Mouse (Mus musculus): ENCODE measurements around the gene Leprot. TPM values are rescaled to one million over a fixed set of nuclear protein-coding genes. Genes with fewer than 3 reads are reported as not detected.

Leprot gene
- polyA plus RNA-seq, 1 experiment from 2014 or later = 110 TPM

DNA sequence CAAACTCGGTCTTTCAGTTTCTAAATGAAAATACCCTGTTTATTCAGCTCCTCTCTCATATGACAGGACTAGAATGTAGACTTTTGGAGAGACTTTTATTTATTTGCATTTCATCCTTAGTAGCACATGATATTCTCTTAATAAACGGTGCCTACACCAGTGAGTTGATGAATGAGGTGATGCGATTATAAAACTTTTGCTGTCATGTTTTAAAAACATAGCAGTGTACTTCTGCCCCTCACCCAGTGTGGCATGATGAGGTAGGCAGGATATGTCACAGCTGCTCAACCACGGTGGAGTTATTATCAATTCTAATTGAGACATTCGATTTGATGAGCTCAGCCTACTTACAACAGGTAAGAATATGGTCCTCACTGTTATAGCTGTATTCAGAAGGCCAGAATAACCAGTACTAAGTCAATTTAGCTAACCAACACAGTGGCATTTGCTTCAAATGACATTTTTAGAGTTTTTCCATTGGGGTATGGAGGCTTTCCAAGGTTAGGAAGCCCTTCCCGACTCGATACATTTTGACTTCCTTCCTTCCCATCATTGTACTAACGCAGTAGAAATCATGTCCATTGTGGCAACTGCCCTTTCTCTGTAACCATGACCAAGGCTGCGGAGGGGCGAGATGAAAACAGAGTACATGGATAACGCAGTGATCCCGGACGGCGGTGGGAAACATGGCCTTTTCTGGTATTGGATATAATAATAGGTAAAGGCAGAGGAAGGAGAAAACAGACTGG, 53.5 kb downstream of the Leprot start:
- WGBS = 86% methylated on average over 14 of the region's 14 CpGs
- Histone ChIP-seq H3K9ac (no peak overlapping the region), H3K4me2 (no peak overlapping the region), H3K4me1 (no peaks in the 10 kb centered on the region), H3K27ac (no peak overlapping the region), H3K27me3 (no peaks in the 10 kb centered on the region), H3K36me3 (no peaks in the 10 kb centered on the region), H3K9me3 (no peaks in the 10 kb centered on the region), H3K4me3 (no peak overlapping the region)
- ATAC-seq (ENCODE audit: insufficient number of reproducible peaks, low FRiP score, low TSS enrichment, low read depth) = no peak

DNA sequence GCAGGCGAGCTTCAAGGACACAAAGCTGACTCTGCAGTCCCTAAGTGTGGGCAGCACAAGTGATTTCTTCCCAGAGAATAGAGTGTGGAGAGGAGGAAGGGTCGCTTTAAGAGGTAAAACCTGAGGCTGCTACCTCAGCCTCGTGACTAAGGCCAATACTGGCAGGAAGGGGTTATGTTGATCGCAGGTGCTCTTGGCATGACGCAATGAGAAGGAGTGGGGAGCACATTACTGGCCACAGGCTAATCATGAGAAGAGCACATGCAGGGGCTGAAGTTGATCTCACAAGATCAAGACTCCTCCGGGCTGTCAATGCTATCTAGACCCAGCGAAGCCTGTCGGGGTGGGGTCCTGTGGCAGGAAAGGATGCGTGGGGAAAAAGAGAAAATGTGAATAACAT, 57.8 kb downstream of the Leprot start:
- Histone ChIP-seq H3K4me2 (no peak overlapping the region), H3K9me3 (no peaks in the 10 kb centered on the region), H3K9ac (no peak overlapping the region), H3K27me3 (no peaks in the 10 kb centered on the region), H3K4me1 (no peaks in the 10 kb centered on the region), H3K27ac (no peak overlapping the region), H3K36me3 (no peaks in the 10 kb centered on the region), H3K4me3 (no peak overlapping the region)
- WGBS = 78% methylated on average over 9 of the region's 9 CpGs
- no peak for ATAC-seq (ENCODE audit: insufficient number of reproducible peaks, low FRiP score, low TSS enrichment, low read depth)

DNA sequence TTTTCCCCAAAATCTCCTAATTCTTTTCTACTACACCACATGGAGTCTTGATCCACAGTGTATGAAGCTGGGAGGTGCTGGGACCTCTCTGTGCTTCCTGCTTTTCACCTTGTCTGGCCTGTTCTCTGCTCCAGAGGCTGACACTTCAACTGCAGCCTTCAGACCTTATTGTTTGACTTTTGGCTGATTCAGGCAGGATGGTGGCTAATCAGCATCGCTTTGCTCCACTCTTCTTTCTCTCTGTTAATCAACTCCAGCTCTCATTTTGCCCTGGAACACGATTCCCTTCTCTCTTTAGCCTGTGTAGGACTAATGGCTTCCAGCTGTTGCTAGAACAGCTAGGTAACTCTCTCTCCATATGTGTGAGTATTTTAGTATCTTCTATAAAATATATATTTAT, 59.7 kb downstream of the Leprot start:
- H3K4me3 ChIP-seq = no peak overlapping the region
- H3K4me2 ChIP-seq = no peak overlapping the region
- H3K4me1 ChIP-seq = peaks cover 3% of the 10 kb centered on the region; the same call in 1 of the 2 replicates
- no peak overlapping the region for H3K9ac ChIP-seq
- 27% methylated on average over 2 of the region's 2 CpGs for WGBS
- ATAC-seq (ENCODE audit: insufficient number of reproducible peaks, low FRiP score, low TSS enrichment, low read depth) = no peak
- H3K36me3 ChIP-seq = no peaks in the 10 kb centered on the region
- no peaks in the 10 kb centered on the region for H3K27me3 ChIP-seq
- peak overlapping the region; percentile 68; the same call in 1 of the 2 replicates for H3K27ac ChIP-seq
- H3K9me3 ChIP-seq = no peaks in the 10 kb centered on the region

DNA sequence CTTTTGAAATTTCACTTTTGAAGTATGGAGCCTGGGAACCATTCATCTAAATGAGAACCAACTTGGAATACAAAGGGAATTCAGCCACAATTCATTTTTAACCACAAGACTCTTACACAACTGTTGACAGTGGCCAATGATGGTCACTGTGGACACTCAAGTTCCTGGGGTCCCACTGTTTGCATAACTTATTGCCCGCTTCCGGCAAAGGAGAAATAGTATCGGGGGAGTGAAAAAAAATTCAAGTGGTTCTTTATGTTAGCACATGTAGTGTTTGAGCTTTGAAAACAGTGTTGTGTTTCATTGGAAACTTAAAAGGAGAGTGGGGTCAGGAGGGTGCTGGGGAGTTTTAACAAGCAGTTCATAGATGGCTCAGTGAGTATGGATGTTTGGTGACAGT, 60.4 kb downstream of the Leprot start:
- 31% methylated on average over 3 of the region's 3 CpGs for WGBS
- Histone ChIP-seq H3K4me1 (peaks cover 9% of the 10 kb centered on the region; the same call in 1 of the 2 replicates), H3K36me3 (no peaks in the 10 kb centered on the region), H3K9me3 (no peaks in the 10 kb centered on the region), H3K4me2 (no peak overlapping the region), H3K27ac (peak overlapping the region; percentile 12; the same call in 1 of the 2 replicates), H3K4me3 (no peak overlapping the region), H3K27me3 (no peaks in the 10 kb centered on the region), H3K9ac (no peak overlapping the region)
- no peak for ATAC-seq (ENCODE audit: insufficient number of reproducible peaks, low FRiP score, low TSS enrichment, low read depth)

Other genes with a start within 250 kb of the Leprot start
- gene Ak4, start 228.4 kb upstream of the Leprot start, polyA plus RNA-seq (2015; fragmentation: Nextera tagmentation; extraction: Ambion mirVana) = 20.9 and 26.3 TPM in 2 replicates
- gene Dnajc6, start 151.1 kb upstream of the Leprot start, polyA plus RNA-seq (2015; fragmentation: Nextera tagmentation; extraction: Ambion mirVana) = 0.45 and 1.3 TPM in 2 replicates
- gene Lepr, start 69.7 kb downstream of the Leprot start, polyA plus RNA-seq (2015; fragmentation: Nextera tagmentation; extraction: Ambion mirVana) = 19.1 and 21.4 TPM in 2 replicates
- gene B020004J07Rik, start 196.3 kb downstream of the Leprot start, polyA plus RNA-seq (2015; fragmentation: Nextera tagmentation; extraction: Ambion mirVana) = not detected in 2 replicates
- 1.4 TPM in 2 replicates for gene C130073F10Rik, start 246.1 kb downstream of the Leprot start, polyA plus RNA-seq (2015; fragmentation: Nextera tagmentation; extraction: Ambion mirVana)

All from limb, embryonic 15.5 days (tissue).